Mouse (Mus musculus): ENCODE data around the gene Gm10750.

GRCm38 (mm10) chr2:149003151-149003550, 13.9 kb downstream of the Gm10750 start, which contains the start of gene Gm1330:
- TF ChIP-seq CTCF (IDR thresholded peaks at IDR 0.05) (no peak), EP300 (IDR thresholded peaks at IDR 0.05) (no peak)
